Mouse (Mus musculus): Measurements from ENCODE around the gene Rgs3.

GRCm38 (mm10) chr4:62526256-62526655, 33.4 kb upstream of the Rgs3 start:
- TF ChIP-seq FLI1 (IDR thresholded peaks at IDR 0.05; ENCODE audit: low read length) (no peak), GATA1 (IDR thresholded peaks at IDR 0.05; ENCODE audit: borderline replicate concordance, low read length) (no peak)
